Mouse (Mus musculus): ENCODE results near the gene Tcf7l2.

- TF ChIP-seq CTCF (IDR thresholded peaks at IDR 0.05; ENCODE audit: control insufficient read depth, insufficient read depth, insufficient replicate concordance, low read depth, low read length) (no peak), POLR2A (IDR thresholded peaks at IDR 0.05; ENCODE audit: control insufficient read depth, low read depth, low read length) (no peak)
These were observed 41.4 kb upstream of the Tcf7l2 start for GRCm38 (mm10) chr19:55700214-55700568.

All from testis, adult 2 months (tissue).